Mouse (Mus musculus) G1E-ER4 (cell line): ENCODE data around the gene Smarcd3. TPM values are rescaled to one million over a fixed set of nuclear protein-coding genes. Genes with fewer than 3 reads are reported as not detected.

Experiments
- GATA1 ChIP-seq: IDR thresholded peaks from one replicate; pipeline ENCODE4 v1.8.0; 2012; ENCODE audit warnings: low read length, inconsistent platforms
- polyA plus RNA-seq: library from polyadenylated mRNA; stranded (reverse); fragments of >175 nt; gene quantifications from 2 replicates; pipeline ENCODE4 v1.2.3, GENCODE M21; 2012

The Smarcd3 gene
- polyA plus RNA-seq, 1 experiment = not detected

- TF ChIP-seq GATA1 = no peak
These were observed 10.9 kb upstream of the Smarcd3 start for GRCm38 (mm10) chr5:24635093-24635492.

GRCm38 (mm10) chr5:24629712-24630111 lies 5.5 kb upstream of the Smarcd3 start:
- TF ChIP-seq GATA1 = no peak

- no peak for TF ChIP-seq GATA1
These were observed 560 bp upstream of the Smarcd3 start for GRCm38 (mm10) chr5:24624822-24625120.

- TF ChIP-seq GATA1 = no peak
These were observed 898 bp downstream of the Smarcd3 start for GRCm38 (mm10) chr5:24623041-24623985.

DNA sequence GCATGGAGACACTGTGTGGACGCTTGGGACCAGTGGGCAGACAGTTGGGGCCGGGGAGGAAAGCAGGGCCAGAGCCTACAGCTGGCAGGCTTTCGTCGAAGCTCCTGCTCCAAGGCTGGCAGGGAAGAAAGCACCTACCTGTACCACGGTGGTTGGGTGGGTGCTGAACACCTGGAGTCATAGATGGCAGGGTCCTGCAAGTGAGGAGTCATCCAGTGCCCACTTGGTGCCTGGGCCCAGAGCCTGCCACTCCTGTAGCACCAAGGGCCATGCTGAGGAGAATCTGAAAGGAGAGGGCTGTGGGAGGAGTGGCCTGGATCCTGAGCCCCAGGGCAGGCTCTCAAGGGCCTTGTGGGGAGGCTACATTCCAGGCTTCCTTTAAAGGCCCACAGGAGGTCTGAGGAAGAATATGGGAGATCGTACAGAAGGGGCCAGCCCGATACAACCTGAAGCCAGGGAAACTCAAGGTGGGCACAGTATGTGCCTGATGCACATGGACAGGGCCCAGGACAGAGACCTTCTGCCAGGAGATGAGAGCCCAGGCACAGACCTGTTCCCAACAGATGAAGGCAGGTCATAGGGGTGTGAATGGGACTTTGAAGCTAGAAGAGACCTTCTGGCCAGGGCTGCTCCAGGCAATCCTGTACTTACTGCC lies 1.7 kb downstream of the Smarcd3 start:
- no peak for TF ChIP-seq GATA1

DNA sequence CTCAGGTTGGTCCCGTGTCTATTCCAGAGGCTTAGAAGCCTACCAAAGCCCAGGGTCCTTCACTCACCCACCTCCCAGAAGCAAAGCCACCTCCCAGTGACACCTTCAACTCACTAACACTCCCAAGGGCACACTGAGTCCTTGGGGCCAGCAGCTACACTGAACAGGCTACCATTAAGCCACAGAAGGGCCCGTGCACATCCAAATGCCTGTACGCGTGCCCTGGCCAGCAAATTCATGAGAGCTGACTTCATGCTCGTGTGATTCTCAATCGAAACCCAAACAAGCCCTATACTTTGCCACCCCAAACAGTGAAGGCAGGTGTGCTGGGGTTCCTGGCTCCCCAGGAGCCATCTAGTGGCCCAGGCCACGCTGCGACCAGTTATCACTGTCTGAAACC lies 3.6 kb downstream of the Smarcd3 start:
- no peak for TF ChIP-seq GATA1

- no peak for TF ChIP-seq GATA1
These were observed 4.1 kb downstream of the Smarcd3 start for GRCm38 (mm10) chr5:24620116-24620515.

- TF ChIP-seq GATA1 = no peak
These were observed 5.3 kb downstream of the Smarcd3 start for GRCm38 (mm10) chr5:24618921-24619320.

- TF ChIP-seq GATA1 = no peak
These were observed 9.1 kb downstream of the Smarcd3 start for GRCm38 (mm10) chr5:24615097-24615496.

DNA sequence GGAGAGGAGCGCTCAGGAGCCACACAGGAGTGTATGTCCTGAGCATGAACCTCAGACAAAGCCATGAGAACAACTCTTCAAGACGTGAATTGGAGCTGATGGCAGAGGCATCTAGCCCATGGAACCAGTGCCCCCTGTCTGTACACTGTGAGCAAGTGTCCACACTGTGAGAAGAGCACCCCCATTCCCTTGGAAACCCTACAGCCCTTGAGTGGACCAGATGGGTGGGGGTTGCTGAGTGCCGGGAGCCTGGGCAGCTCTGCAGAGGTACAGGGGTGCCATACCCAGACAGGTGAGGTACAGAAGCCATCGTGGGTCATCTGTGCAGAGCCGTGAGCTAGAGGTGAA lies 11.9 kb downstream of the Smarcd3 start:
- TF ChIP-seq GATA1 = no peak

DNA sequence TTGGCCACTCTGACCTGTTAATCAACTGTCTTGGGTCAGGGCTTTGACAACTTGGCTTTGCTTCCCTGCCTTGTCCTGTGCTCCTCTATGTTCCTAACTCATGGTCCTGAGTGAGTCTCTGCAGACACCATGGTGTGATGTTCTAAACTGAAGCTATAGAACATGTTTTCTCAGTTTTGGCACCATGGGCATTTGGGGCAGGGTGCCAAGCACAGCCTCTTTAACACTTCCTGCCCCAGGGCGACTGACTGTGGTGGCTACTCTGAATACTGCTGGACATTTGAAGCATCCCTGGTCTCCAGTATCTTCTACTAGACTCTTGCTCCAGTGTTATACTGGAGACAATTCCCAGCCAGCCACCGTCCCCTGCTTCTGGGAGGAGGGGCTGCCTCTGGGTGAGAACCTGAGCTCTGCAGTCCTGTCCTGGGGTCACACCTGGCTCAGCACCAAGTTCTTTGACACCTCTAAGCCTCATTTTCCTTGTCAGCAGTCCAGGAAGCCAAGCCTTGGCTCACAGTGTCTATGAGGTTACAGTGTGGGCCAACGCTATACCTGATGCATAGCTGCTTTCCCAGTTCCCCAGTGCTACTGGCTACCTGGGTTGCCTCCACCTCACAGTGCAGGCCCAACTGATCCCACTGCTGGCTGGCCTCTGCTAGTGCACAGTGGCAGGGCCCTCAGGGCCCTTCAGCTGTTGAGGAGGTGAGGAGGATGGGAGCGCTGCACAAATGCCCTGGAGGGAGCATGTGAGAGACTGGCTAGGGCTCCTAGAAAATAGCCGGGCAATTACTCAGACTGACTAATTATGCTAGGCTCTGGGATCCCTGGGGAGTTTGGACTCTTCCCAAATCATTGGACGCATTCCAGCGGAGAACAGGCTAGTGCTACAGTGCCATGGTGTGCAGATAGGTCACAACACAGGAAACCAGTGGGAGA lies 12.6 kb downstream of the Smarcd3 start:
- TF ChIP-seq GATA1 = no peak

DNA sequence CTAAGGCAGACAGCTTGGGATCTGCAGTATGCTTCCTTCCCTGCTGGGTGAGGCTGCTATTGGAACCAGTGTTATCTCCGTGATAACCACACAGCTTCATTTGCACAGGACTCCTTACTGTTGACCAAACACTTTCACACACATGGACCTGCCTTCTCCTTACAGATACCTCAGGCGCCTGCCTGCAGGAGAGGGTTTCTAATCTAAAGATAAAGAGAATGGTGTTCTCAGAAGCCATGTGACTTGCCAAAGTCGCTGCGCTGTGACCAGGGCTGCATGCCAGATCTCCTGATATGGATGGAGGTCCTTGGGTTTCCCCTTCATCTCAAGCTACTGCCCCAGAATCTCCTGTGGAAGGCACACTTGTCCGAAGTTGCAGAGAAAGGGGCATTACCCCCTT lies 14.8 kb downstream of the Smarcd3 start:
- TF ChIP-seq GATA1 = no peak

- TF ChIP-seq GATA1 = no peak
These were observed 18.1 kb downstream of the Smarcd3 start for GRCm38 (mm10) chr5:24605980-24606665.

DNA sequence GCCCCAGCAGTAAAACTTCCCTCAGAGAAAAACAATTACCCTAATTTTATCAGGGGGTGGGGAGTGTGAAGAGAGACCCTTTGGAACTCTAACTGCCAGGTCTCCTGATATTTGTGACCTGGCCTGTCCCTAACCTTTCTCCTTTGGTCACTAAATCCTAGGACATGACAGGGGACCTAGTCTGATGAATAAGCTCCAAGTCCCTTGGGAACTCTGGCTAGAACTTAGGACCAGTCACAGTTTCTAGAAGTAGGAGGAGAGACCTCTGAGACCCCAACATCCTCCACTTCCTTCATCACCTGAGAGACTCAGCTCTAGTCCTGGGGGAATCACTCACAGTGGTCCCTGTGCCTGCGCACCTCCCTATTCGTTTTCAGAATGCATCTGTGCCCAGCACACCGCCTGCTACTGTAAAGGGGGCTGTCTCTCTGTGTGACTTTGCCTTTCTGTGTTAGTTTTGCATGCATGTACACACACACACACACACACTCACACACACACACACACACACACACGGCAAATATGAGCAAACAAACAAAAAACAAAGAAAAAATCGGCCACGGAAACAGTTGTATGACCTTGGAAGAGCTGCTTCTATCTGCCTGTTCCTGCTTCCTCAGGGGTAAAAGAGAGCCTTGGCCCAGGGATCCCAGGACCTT lies 18.8 kb downstream of the Smarcd3 start:
- no peak for TF ChIP-seq GATA1

DNA sequence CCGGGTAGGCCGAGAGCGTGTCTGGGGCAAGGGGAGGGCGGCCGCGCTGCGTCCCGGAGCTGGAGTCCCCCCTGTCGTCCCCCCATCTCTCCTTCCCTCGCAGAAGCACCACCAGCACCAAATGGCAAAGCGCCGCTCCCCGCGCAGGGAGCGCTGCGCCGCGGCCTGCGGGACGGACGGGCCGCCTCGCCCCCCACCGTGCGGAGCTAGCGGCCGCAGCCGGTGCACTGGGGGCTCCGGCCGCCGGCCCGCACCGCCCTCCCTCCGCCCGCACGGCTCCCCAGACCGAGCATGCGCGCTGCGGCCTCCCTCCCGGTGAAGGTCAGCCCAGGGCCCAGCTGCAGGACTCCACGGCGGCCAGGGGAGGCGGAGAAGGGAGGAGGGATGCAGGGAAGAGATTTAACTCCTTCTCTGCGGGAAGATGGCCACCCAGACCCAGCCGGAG lies 19.5 kb downstream of the Smarcd3 start:
- no peak for TF ChIP-seq GATA1
